Mouse (Mus musculus): ENCODE measurements at regions not wholly inside any gene's neighbourhood (a gene's known extent, or its start where the extent isn't known, plus 50 kb on each side); places are given as distances from the start of the nearest gene placed in this dataset.

- no peak for DNase-seq (ENCODE audit: low read depth in 2 of 2, low spot score in 2 of 2)
These were observed 79.2 kb downstream of the 1700020N01Rik start for GRCm38 (mm10) chr10:21672171-21672570.

DNA sequence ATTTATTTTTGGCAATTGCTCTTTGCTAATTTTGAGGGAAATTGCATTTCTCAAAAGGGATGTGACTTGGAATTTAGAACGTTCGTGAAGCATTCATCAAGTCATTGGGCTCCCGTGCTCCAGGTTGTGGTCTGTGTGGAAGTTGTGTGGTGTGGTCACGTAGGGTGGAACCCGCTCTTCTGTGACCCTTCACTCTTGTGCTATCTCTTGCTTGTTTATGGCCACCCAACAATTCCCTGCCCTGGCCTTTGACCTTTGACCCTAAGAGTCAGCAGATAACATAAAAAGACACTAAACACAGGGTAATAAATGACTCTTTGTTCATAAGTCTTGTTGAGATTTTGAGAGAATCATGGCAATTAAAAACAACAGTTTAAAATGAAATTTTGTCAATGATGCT lies 79.7 kb downstream of the 1700020N01Rik start:
- DNase-seq (ENCODE audit: low read depth in 2 of 2, low spot score in 2 of 2): no peak

DNA sequence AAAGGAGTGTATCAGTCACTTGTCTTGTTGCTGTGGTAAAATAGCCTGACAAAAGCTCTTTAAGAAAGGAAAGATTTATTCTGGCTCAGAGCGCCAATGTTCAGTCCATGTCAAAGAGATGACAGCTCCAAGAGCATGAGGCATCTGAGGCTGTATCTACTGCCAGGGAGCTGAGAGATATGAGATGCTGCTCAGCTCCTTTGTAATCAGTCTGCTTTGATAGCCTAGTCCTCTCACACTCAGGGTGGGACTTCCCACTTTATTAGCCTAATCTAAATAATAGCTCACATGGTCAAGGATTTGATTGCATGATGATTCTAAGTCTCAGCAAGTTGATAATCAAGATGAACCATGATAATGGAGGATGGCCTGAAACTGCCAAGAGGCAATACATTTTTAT lies 80.9 kb downstream of the 1700020N01Rik start:
- DNase-seq (ENCODE audit: low read depth in 2 of 2, low spot score in 2 of 2): no peak

- no peak for DNase-seq (ENCODE audit: low read depth in 2 of 2, low spot score in 2 of 2)
These were observed 82.8 kb downstream of the 1700020N01Rik start for GRCm38 (mm10) chr10:21675786-21676185.

DNA sequence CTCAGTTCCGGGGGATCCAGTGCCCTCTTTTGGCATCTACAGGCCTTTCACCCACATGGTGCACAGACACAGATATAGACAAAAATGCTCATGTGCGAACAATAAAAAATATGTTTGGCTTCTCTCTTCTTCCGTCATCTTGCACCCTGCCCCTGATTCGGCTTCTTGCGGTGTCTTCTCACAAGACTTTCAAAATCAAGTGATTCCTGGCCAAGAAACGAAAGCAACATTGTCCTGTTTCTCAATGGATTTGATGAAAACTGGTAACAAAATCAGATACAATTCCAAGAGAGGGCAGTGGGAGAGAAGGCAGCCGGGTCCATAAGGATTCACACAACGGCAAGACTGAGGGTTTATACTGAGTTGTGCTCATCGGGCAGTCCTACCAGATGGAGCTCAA lies 85.0 kb downstream of the 1700020N01Rik start:
- DNase-seq (ENCODE audit: low read depth in 2 of 2, low spot score in 2 of 2): no peak

DNA sequence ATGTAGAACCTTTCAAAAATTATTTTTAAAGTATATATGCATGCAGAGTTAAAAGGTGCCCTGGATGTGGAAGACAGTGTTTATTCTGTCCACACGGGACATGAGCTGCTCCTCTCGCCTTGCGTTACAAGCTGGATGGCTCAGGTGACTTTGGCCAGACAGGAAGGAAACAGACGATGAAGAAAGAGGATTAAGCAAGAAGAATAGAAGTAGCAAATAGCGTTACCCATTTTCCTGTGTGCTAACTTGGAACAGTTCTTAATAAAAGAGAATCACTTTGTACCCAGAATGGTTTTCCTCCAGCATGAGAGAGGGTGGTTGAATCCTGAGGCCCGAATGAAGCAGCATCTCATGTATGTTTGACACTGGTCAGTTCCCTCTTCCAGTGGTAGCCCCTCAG lies 85.4 kb downstream of the 1700020N01Rik start:
- DNase-seq (ENCODE audit: low read depth in 2 of 2, low spot score in 2 of 2): no peak

DNA sequence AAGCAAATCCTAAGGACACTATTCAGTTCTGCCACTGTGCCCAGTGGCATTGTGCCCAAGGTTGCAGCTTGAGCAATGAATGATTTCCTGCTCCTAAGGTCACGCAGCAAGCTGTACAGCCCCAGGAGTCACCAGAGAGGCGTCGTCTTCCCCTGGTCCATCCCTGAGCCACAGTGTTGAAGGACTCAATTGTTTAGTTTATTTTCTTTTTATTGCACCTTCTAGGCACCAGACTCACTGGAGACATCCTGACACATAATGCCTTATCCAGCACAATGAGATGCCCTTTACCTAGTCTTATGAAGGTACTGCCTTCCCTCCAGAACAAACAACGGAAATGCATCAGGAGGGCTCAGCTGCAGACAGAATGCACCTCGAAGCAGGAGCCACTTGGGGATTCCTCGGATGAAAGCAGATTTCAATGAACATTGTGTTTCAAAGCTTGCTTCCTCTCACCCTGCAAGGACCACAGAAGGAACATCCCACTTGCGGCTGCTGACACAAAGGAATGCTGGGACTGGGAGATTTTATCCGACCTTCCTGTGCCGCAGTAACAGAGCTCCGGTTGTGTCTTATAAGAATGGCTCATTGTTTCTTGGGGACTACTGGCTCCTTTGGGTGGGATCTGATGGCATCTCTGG lies 86.0 kb downstream of the 1700020N01Rik start:
- DNase-seq (ENCODE audit: low read depth in 2 of 2, low spot score in 2 of 2): no peak

- DNase-seq (ENCODE audit: low read depth in 2 of 2, low spot score in 2 of 2): no peak
These were observed 87.8 kb downstream of the 1700020N01Rik start for GRCm38 (mm10) chr10:21680789-21681188.

DNA sequence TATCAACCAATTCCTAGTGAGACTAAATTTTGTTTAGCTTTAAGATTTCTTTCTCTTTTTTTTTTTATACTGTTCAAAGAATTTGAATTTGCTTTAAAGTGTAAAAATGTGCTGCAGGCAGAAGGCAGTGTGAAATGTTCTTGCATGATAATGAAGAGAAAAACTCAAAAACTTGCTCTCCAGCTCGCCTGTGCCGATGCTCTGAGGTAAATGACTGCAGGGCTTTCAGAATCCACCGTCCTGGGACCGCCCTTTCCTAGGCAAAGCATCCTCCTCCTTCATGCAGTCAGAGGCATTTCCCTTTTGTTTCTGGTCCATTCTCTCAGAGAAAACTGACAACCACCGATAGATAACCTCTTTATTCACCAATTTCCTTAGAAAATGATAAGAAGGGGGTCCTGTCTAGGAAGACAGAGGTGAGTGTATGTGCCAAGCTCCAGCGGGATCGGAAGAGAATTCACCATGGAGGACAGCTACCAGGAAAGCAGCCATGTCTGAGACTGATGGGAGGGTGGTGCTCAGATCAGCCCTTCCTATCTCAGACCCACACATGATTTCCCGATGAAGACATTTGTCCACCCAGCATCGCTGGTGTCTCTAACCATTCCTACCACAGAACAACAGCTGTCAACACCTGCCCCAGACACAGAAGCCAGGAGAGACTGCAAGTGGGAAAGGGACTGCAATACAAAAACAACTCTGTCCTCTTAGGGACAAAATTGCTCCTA lies 91.5 kb downstream of the 1700020N01Rik start:
- no peak for DNase-seq (ENCODE audit: low read depth in 2 of 2, low spot score in 2 of 2)

DNA sequence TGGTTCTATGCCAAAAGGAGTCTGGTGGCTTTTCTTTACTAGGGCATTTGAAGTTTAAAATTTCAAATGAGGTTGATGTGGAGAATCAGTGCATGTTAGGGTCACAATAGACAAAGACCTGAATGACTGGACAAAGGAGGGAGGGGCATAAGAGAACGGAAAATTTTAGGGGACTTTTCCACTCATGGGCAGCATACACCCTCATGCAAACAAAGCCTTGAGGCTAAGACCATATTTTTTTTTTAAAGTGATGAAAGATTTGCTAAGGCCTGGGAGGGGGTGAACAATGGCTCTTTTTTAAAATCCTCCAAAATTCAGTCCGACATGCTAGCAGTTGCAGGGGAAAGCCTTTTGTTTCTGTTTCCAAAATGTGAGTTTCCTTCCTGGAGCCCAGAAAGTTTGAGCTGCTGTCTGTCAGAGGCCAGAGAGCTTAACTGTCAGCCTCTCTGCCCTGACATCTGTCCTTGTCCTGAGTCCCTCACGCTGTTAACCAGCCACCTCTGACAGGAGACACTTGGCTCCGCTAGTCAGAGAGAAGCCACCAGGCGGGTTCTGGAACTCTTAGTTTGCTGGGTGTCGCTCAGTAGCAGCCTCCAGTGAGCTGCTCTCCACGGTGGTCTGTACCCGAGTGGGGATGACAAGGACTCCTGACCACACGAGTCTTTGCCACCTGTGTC lies 92.3 kb downstream of the 1700020N01Rik start:
- DNase-seq (ENCODE audit: low read depth in 2 of 2, low spot score in 2 of 2): peak; percentile 40 to 57

GRCm38 (mm10) chr10:21686060-21686459 lies 93.1 kb downstream of the 1700020N01Rik start:
- no peak for DNase-seq (ENCODE audit: low read depth in 2 of 2, low spot score in 2 of 2)

- no peak for DNase-seq (ENCODE audit: low read depth in 2 of 2, low spot score in 2 of 2)
These were observed 94.5 kb downstream of the 1700020N01Rik start for GRCm38 (mm10) chr10:21687484-21687883.

DNA sequence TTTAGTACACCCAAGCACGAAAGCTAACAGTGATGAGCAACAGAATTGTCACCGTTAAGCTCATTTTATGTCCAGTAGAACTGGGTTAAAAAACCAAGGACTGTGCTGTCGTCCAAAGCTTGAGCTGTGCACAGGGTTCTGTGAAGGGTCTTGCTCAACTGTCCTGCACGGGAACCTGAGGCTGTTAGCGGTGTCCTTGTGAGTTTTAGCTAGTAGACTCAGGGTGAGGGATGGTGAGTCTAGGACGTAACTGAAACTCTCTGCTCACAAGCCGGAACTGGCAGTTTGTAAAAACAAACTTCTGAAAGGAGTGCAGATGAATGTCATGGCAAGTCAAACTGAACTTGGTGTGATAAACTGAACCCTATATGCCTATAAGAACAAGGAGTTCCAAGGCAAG lies 95.6 kb downstream of the 1700020N01Rik start:
- DNase-seq (ENCODE audit: low read depth in 2 of 2, low spot score in 2 of 2): no peak

DNA sequence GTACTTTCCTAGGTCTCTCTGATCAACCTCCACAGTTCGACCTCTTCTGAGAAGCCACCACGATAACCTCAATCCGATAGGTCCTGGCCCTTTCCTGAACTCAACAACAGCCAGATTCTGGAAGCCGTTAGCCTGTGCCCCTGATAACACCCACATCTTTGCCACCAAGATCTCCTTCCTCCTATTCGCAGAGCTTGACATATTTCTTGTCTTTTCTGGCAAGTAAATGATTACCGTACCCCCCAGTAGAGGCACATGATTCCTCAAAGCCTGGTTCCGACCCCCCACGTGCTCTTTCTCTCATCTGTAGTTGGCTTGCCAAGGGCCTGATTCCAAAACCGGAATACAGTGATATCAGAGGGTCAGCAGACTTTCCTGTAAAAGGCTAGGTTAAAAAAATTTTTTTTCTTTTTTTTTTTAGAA lies 96.9 kb downstream of the 1700020N01Rik start:
- DNase-seq (ENCODE audit: low read depth in 2 of 2, low spot score in 2 of 2): peak; percentile 20 to 42

DNA sequence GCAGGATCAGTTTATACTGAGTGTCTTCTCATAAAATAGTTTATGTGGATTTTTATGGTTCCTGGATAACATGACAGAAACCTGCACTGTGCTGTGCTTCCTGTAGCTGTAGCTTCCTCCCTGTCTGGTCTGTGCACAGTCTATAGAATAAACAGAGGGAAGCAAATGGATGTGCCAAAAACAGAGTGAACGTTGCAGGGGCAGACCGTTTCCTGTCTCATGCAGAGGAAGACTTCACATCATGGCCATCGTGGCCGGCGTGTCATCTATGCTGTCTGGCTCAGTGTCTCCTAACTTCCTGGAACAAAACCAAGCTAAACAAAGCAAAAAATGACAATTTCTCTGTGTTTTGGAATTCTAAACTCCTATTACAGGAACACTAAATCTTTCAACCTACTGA lies 102.2 kb downstream of the 1700020N01Rik start:
- DNase-seq (ENCODE audit: low read depth in 2 of 2, low spot score in 2 of 2): no peak

- DNase-seq (ENCODE audit: low read depth in 2 of 2, low spot score in 2 of 2): no peak
These were observed 103.7 kb downstream of the 1700020N01Rik start for GRCm38 (mm10) chr10:21696671-21697070.

GRCm38 (mm10) chr10:21701580-21701979 lies 108.6 kb downstream of the 1700020N01Rik start:
- no peak for DNase-seq (ENCODE audit: low read depth in 2 of 2, low spot score in 2 of 2)

GRCm38 (mm10) chr10:21702134-21702533 lies 109.2 kb downstream of the 1700020N01Rik start:
- DNase-seq (ENCODE audit: low read depth in 2 of 2, low spot score in 2 of 2): no peak

DNA sequence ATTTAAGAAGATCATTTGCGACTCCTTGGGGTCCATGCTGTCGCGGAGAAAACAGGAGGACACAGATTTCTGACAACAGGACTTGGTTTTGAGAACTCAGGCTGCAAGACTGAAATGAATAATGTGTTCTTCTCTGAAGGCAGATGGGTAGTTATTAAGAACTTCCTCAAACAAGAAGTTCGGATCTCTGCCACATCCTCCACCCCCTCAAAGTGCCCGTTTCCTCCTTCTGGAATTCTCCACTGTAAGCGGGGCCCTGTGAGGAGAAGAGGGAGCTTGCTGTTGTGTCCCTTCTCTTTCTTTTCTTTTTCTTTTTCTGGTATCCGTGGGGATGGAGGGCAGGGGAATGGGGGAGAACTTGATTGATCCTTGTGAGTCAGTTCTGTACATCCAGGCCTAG lies 118.9 kb downstream of the 1700020N01Rik start:
- DNase-seq (ENCODE audit: low read depth in 2 of 2, low spot score in 2 of 2): no peak

- no peak for DNase-seq (ENCODE audit: low read depth in 2 of 2, low spot score in 2 of 2)
These were observed 119.9 kb downstream of the 1700020N01Rik start for GRCm38 (mm10) chr10:21712828-21713227.

DNA sequence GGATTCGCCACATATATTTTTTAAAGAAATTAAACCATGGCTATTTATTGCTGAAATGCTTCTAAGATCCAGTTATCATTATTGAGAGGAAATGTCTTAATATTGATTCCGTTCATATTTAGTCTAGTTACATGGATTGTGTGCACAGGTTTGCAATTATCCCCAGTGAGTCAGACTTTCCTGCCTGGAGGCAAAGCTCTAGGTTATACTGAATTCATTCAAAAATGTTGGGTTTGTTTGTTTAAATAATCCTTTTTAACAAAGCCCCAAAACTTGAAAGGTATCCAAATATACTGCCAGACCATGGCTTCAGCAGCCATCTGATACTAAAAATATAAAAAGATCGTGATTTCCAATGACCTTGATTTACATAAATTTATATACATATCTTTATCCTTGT lies 122.5 kb downstream of the 1700020N01Rik start:
- no peak for DNase-seq (ENCODE audit: low read depth in 2 of 2, low spot score in 2 of 2)

DNA sequence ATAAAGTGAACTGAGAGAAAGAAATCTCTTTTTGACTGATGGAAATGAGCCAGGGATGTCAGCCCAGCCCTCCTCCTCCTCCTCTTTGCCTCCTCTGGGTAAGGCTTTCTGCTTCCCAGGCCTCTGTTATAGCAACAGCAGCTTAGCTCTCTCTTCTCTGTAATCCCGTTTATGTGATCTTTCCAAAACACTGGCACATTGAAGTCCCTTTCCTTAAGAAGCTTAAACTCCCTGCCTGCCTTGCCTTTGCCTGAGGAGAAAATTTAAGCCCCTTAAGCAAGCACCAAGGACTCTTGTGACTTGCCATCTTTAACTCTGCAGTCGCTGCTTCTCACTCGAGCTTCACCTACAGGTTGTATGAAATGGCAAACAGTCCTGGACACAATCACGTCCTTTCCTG lies 125.2 kb downstream of the 1700020N01Rik start:
- no peak for DNase-seq (ENCODE audit: low read depth in 2 of 2, low spot score in 2 of 2)

Measured in CD8-positive naive resting alpha-beta T cell, adult 2 months (primary cell).